Mouse (Mus musculus): ENCODE results near the gene Hcn1. TPM values are rescaled to one million over a fixed set of nuclear protein-coding genes. Genes with fewer than 3 reads are reported as not detected.

Hcn1 gene
- polyA plus RNA-seq, 1 experiment = 15.9 TPM

GRCm38 (mm10) chr13:117603421-117603820 is 1.3 kb downstream of the Hcn1 start:
- DNase-seq = peak; percentile 58 to 66
- no peak for TF ChIP-seq POLR2A (IDR thresholded peaks at IDR 0.05; ENCODE audit: borderline replicate concordance, insufficient read depth, low read length)
- TF ChIP-seq CTCF (IDR thresholded peaks at IDR 0.05; ENCODE audit: borderline replicate concordance, insufficient read depth, low read depth, low read length) = no peak

DNA sequence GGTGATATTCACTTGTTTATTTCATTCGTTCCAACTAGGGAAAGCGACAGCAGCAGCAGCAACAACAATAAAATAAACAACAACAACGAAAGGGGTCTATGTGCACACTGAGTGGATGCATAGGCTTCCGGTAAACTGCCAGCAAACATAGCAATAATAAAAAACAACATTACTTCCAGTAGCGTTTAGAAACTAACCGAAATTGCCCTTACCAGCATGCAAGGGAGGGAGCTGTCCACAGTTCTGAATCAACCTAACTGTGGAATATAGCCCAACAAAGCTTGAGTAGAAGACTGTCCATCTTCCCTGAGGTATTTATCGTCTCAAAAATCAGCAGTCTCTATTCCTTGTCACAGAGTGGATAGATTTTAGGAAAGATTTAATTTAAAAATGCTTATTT is 2.0 kb downstream of the Hcn1 start:
- H3K4me3 ChIP-seq (replicated peaks; ENCODE audit: insufficient read depth, low read depth, low read length) = peak overlapping the region; percentile 64
- no peaks in the 10 kb centered on the region for H3K27me3 ChIP-seq (ENCODE audit: control insufficient read depth, insufficient read depth, low read length)
- TF ChIP-seq POLR2A (IDR thresholded peaks at IDR 0.05; ENCODE audit: borderline replicate concordance, insufficient read depth, low read length) (no peak), CTCF (IDR thresholded peaks at IDR 0.05; ENCODE audit: borderline replicate concordance, insufficient read depth, low read depth, low read length) (no peak)
- no peak overlapping the region for H3K27ac ChIP-seq (ENCODE audit: insufficient read depth, low read length)
- DNase-seq = peak in 1 of 2 experiments; percentile 18
- H3K4me1 ChIP-seq (ENCODE audit: control insufficient read depth, insufficient read depth, low read length) = no peaks in the 10 kb centered on the region
- WGBS = 8% methylated on average over 7 of the region's 7 CpGs

More at GRCm38 (mm10) chr13:117603421-117603820, 1.3 kb downstream of the Hcn1 start:
- no peak overlapping the region for H3K27ac ChIP-seq (ENCODE audit: insufficient read depth, low read length)
- 3% methylated on average over 11 of the region's 11 CpGs for WGBS
- H3K4me3 ChIP-seq (replicated peaks; ENCODE audit: insufficient read depth, low read depth, low read length) = peak overlapping the region; percentile 64
- no peaks in the 10 kb centered on the region for H3K27me3 ChIP-seq (ENCODE audit: control insufficient read depth, insufficient read depth, low read length)
- H3K4me1 ChIP-seq (ENCODE audit: control insufficient read depth, insufficient read depth, low read length) = no peaks in the 10 kb centered on the region

GRCm38 (mm10) chr13:117604971-117605750 is 3.0 kb downstream of the Hcn1 start:
- H3K27ac ChIP-seq (ENCODE audit: insufficient read depth, low read length) = no peak overlapping the region
- H3K4me3 ChIP-seq (replicated peaks; ENCODE audit: insufficient read depth, low read depth, low read length) = peak overlapping the region; percentile 20
- no peaks in the 10 kb centered on the region for H3K4me1 ChIP-seq (ENCODE audit: control insufficient read depth, insufficient read depth, low read length)
- 73% methylated on average over 5 of the region's 5 CpGs for WGBS
- TF ChIP-seq POLR2A (IDR thresholded peaks at IDR 0.05; ENCODE audit: borderline replicate concordance, insufficient read depth, low read length) (no peak), CTCF (IDR thresholded peaks at IDR 0.05; ENCODE audit: borderline replicate concordance, insufficient read depth, low read depth, low read length) (no peak)
- DNase-seq = peak in 1 of 2 experiments; percentile 28
- H3K27me3 ChIP-seq (ENCODE audit: control insufficient read depth, insufficient read depth, low read length) = no peaks in the 10 kb centered on the region

GRCm38 (mm10) chr13:117611881-117612280 is 9.8 kb downstream of the Hcn1 start:
- no peaks in the 10 kb centered on the region for H3K27me3 ChIP-seq (ENCODE audit: control insufficient read depth, insufficient read depth, low read length)
- TF ChIP-seq CTCF (IDR thresholded peaks at IDR 0.05; ENCODE audit: borderline replicate concordance, insufficient read depth, low read depth, low read length) (no peak), POLR2A (IDR thresholded peaks at IDR 0.05; ENCODE audit: borderline replicate concordance, insufficient read depth, low read length) (no peak)
- no peaks in the 10 kb centered on the region; the same call in 1 of the 2 replicates for H3K4me1 ChIP-seq (ENCODE audit: control insufficient read depth, insufficient read depth, low read length)
- H3K4me3 ChIP-seq (replicated peaks; ENCODE audit: insufficient read depth, low read depth, low read length) = no peak overlapping the region
- peak in 1 of 2 experiments; percentile 31 for DNase-seq
- 85% methylated on average over 2 of the region's 2 CpGs for WGBS
- H3K27ac ChIP-seq (ENCODE audit: insufficient read depth, low read length) = no peak overlapping the region

- Histone ChIP-seq H3K27me3 (ENCODE audit: control insufficient read depth, insufficient read depth, low read length) (no peaks in the 10 kb centered on the region), H3K4me1 (ENCODE audit: control insufficient read depth, insufficient read depth, low read length) (no peaks in the 10 kb centered on the region), H3K27ac (ENCODE audit: insufficient read depth, low read length) (no peak overlapping the region), H3K4me3 (replicated peaks; ENCODE audit: insufficient read depth, low read depth, low read length) (no peak overlapping the region)
- no peak for TF ChIP-seq CTCF (IDR thresholded peaks at IDR 0.05; ENCODE audit: borderline replicate concordance, insufficient read depth, low read depth, low read length)
- WGBS = 91% methylated on average over 7 of the region's 7 CpGs
- no peak for DNase-seq
Measured at GRCm38 (mm10) chr13:117619544-117619943, 17.4 kb downstream of the Hcn1 start.

GRCm38 (mm10) chr13:117657501-117657900 is 55.4 kb downstream of the Hcn1 start:
- peak in 1 of 2 experiments; percentile 47 for DNase-seq
- H3K4me1 ChIP-seq (ENCODE audit: control insufficient read depth, insufficient read depth, low read length) = peaks cover 7% of the 10 kb centered on the region; the same call in 1 of the 2 replicates
- H3K27me3 ChIP-seq (ENCODE audit: control insufficient read depth, insufficient read depth, low read length) = no peaks in the 10 kb centered on the region
- H3K27ac ChIP-seq (ENCODE audit: insufficient read depth, low read length) = no peak overlapping the region
- H3K4me3 ChIP-seq (replicated peaks; ENCODE audit: insufficient read depth, low read depth, low read length) = no peak overlapping the region
- WGBS = 22% methylated on average over 2 of the region's 2 CpGs
- no peak for TF ChIP-seq CTCF (IDR thresholded peaks at IDR 0.05; ENCODE audit: borderline replicate concordance, insufficient read depth, low read depth, low read length)
- no peak for TF ChIP-seq POLR2A (IDR thresholded peaks at IDR 0.05; ENCODE audit: borderline replicate concordance, insufficient read depth, low read length)

GRCm38 (mm10) chr13:117658414-117659175 is 56.5 kb downstream of the Hcn1 start:
- Histone ChIP-seq H3K4me3 (replicated peaks; ENCODE audit: insufficient read depth, low read depth, low read length) (peak overlapping the region; percentile 4), H3K4me1 (ENCODE audit: control insufficient read depth, insufficient read depth, low read length) (peaks cover 7% of the 10 kb centered on the region; the same call in 1 of the 2 replicates), H3K27ac (ENCODE audit: insufficient read depth, low read length) (peak overlapping the region; percentile 59; the same call in 1 of the 2 replicates), H3K27me3 (ENCODE audit: control insufficient read depth, insufficient read depth, low read length) (no peaks in the 10 kb centered on the region)
- TF ChIP-seq POLR2A (IDR thresholded peaks at IDR 0.05; ENCODE audit: borderline replicate concordance, insufficient read depth, low read length) (no peak), CTCF (IDR thresholded peaks at IDR 0.05; ENCODE audit: borderline replicate concordance, insufficient read depth, low read depth, low read length) (no peak)
- DNase-seq = peak; percentile 85 to 93
- 23% methylated on average over 17 of the region's 17 CpGs for WGBS
